Mouse (Mus musculus) layer of hippocampus, adult 8-10 months (tissue): ENCODE data around the gene Epha2. TPM values are rescaled to one million over a fixed set of nuclear protein-coding genes. Genes with fewer than 3 reads are reported as not detected.

Experiments used
- DNase-seq, 2 experiments: peaks; one replicate each; pipeline ENCODE4 v3.0.0; 2022; ENCODE audit warnings: low spot score in 2 of 2
- microRNA-seq, 2 experiments: library from miRNA; unstranded; fragments of <30 nt; microRNA quantifications; one replicate each; pipeline ENCODE4 v1.2.0; 2022
- total RNA-seq, 4 experiments: library from RNA; stranded (reverse); gene quantifications; 2 replicates each; pipeline ENCODE4 v1.2.4; 2022

The Epha2 gene
- total RNA-seq, 4 experiments from 2014 or later = 1.3 to 2.7 (median 2.2) TPM

DNA sequence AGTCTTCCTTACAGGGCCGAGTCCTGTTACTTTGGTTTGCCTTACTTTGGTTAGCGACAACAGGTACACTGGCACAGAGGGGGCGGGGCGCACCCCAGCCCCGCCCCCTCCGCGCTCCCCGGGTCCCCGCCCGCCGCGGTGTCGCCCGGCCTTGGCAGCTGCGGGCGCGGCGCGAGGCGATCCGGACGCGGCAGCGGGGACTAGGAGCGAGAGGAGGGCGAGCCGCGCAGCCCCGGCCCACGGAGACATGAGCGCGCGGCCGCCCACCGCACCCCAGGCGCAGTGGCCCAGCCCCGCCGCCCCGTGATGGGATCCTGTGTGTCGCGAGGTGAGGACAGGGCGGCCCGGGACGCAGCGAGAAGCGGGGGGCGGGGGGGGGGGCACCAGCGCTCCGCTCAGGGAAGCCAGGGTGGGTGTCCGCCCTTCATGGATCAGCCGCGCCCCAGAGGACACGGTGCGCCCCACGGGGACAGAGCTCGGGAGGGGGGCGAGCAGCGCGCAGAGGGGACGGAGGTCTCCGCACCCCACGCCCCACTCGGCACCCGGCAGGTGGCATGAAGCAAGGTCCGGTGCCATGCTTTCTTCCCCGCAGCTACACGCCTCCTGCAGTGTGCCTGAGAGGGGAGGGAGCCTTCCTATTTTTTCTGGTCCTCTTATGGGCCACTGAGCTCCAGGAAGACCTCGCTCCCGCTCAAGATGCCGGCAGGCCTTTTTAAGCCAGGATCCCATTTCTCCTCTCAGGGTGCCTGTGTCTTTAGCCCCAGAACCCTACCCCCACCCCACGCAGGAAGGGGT, 67.2 kb downstream of the Epha2 start, which contains the start of gene Fam131c:
TSS of gene Fam131c (plus strand) at position 224 of the 795 bp plus-strand sequence.
- DNase-seq = no peak

DNA sequence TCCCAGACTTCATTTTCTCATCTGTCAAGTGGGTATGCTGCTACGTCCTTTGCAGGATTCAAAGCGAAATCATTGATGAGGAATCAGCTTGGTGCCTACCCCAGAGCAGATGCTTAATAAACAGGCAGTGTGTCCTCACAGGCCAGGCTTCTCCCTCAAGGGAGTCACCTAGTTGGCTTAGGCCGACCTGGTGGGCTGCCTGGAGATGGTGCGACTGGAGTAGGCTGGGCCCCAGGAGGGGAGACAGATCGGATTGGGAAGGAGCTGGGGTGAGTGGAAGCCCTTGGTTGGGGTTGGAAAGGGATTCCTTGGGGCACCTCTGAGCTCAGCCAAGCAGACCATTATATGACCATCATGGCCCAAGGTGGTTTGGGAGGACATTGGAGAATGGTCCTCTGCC, 71.4 kb downstream of the Epha2 start:
- no peak for DNase-seq

Small RNAs within 50 kb of the gene (microRNA-seq; reads per million reads assigned to microRNA genes)
- 0 reads per million in 2 experiments for gene Gm25690

Other genes with a start within 250 kb of the Epha2 start
- gene Crocc, start 240.7 kb upstream of the Epha2 start, total RNA-seq = 10 to 100 TPM; 67.9 to 92.0 (median 76.6) TPM
- 10 to 100 TPM; 41.4 to 55.0 (median 46.9) TPM for gene Necap2, start 222.9 kb upstream of the Epha2 start, total RNA-seq
- gene Spata21, start 212.9 kb upstream of the Epha2 start, total RNA-seq = under 1 TPM in 2 of 4 experiments, not detected in 2; 0.20 to 0.23 TPM
- 10 to 100 TPM; 50.3 to 75.0 (median 59.3) TPM for gene Szrd1, start 161.5 kb upstream of the Epha2 start, total RNA-seq
- 10 to 100 TPM; 22.3 to 24.1 (median 23.5) TPM for gene Fbxo42, start 153.3 kb upstream of the Epha2 start, total RNA-seq
- 1 to 10 TPM; 2.8 to 5.2 (median 3.4) TPM for gene Rsg1, start 87.3 kb upstream of the Epha2 start, total RNA-seq
- 10 to 100 TPM; 17.8 to 23.3 (median 21.1) TPM for gene Arhgef19, start 61.7 kb upstream of the Epha2 start, total RNA-seq
- gene Fam131c, start 67.0 kb downstream of the Epha2 start, total RNA-seq = 1 to 10 TPM; 2.4 to 3.6 (median 2.8) TPM
- gene Clcnka, start 97.5 kb downstream of the Epha2 start, total RNA-seq = not detected
- not detected for gene Clcnkb, start 114.8 kb downstream of the Epha2 start, total RNA-seq
- gene Hspb7, start 119.5 kb downstream of the Epha2 start, total RNA-seq = under 1 TPM in 1 of 4 experiments, not detected in 3; 0.33 TPM
- gene Srarp, start 134.9 kb downstream of the Epha2 start, total RNA-seq = 1 to 10 TPM; 3.4 to 4.9 (median 3.6) TPM
- 10 to 100 TPM; 27.6 to 35.4 (median 30.4) TPM for gene Zbtb17, start 143.4 kb downstream of the Epha2 start, total RNA-seq
- gene Spen, start 237.4 kb downstream of the Epha2 start, total RNA-seq = 10 to 100 TPM; 59.2 to 67.9 (median 66.9) TPM